Mouse (Mus musculus) cortical plate, adult 2 months (tissue): ENCODE results near the gene Mpz. TPM values are rescaled to one million over a fixed set of nuclear protein-coding genes. Genes with fewer than 3 reads are reported as not detected.
A peak's percentile ranks its signal among the peaks of the same experiment; 100 is the strongest.

Experiments
- H3K27ac ChIP-seq: fragments of 200-500 bp; 2 replicates; pipeline ENCODE4 v1.5.1; 2012; ENCODE audit warnings: low read length, control low read depth, inconsistent platforms; ENCODE audit not compliant: insufficient read depth
- H3K4me1 ChIP-seq: fragments of 200-500 bp; 2 replicates; pipeline ENCODE4 v1.6.1; 2011; ENCODE audit warnings: low read length; ENCODE audit not compliant: control insufficient read depth, insufficient read depth
- H3K4me3 ChIP-seq: fragments of 200-500 bp; 2 replicates; pipeline ENCODE4 v1.5.1; 2011; ENCODE audit warnings: mild to moderate bottlenecking, low read length, control low read depth; ENCODE audit not compliant: insufficient read depth
- CTCF ChIP-seq: fragments of 200-500 bp; IDR thresholded peaks from 2 replicates; pipeline ENCODE4 v1.5.1; 2011; ENCODE audit warnings: mild to moderate bottlenecking, control low read depth, low read length; ENCODE audit not compliant: insufficient read depth; ENCODE audit errors: extremely low read depth
- POLR2A ChIP-seq: fragments of 200-500 bp; IDR thresholded peaks from 2 replicates; pipeline ENCODE4 v1.6.1; 2011; ENCODE audit warnings: mild to moderate bottlenecking, low read length, control low read depth; ENCODE audit not compliant: insufficient read depth; ENCODE audit errors: extremely low read depth
- polyA plus RNA-seq: library from polyadenylated mRNA; depleted of rRNA; stranded (reverse); fragments of >200 nt; gene quantifications from 2 replicates; pipeline ENCODE4 v1.2.3, GENCODE M21; 2012

The Mpz gene
- polyA plus RNA-seq, 1 experiment, result 0.19 TPM

GRCm38 (mm10) chr1:171193911-171194830 is 43.7 kb downstream of the Mpz start:
- TF ChIP-seq CTCF (no peak), POLR2A (no peak)
- H3K4me1 ChIP-seq, result peaks cover 3% of the 10 kb centered on the region; the same call in 1 of the 2 replicates
- peak overlapping the region; percentile 33 for H3K4me3 ChIP-seq
- H3K27ac ChIP-seq, result peak overlapping the region; percentile 36; the same call in 1 of the 2 replicates

- no peak overlapping the region for H3K27ac ChIP-seq
- H3K4me3 ChIP-seq, result peak overlapping the region; percentile 54
- TF ChIP-seq CTCF (no peak), POLR2A (no peak)
- H3K4me1 ChIP-seq, result no peaks in the 10 kb centered on the region
Observed at GRCm38 (mm10) chr1:171195046-171195822, 44.7 kb downstream of the Mpz start.

GRCm38 (mm10) chr1:171195887-171196397 is 45.4 kb downstream of the Mpz start, which contains the start of gene Pcp4l1:
Pcp4l1 (minus strand) TSS chr1:171196268.
- H3K4me3 ChIP-seq, result peak within 1 kb of the TSS; percentile 54
- TF ChIP-seq CTCF (no peak), POLR2A (peak; percentile 68)
- no peaks in the 10 kb centered on the region for H3K4me1 ChIP-seq
- no peak within 1 kb of the TSS for H3K27ac ChIP-seq

GRCm38 (mm10) chr1:171199532-171199931 is 49.0 kb downstream of the Mpz start:
- Histone ChIP-seq H3K4me3 (no peak overlapping the region), H3K27ac (no peak overlapping the region), H3K4me1 (no peaks in the 10 kb centered on the region)
- TF ChIP-seq CTCF, result no peak
- TF ChIP-seq POLR2A, result no peak

GRCm38 (mm10) chr1:171200769-171201168 is 50.3 kb downstream of the Mpz start:
- Histone ChIP-seq H3K4me3 (no peak overlapping the region), H3K27ac (no peak overlapping the region), H3K4me1 (no peaks in the 10 kb centered on the region)
- TF ChIP-seq CTCF (no peak), POLR2A (no peak)

- Histone ChIP-seq H3K27ac (no peak overlapping the region), H3K4me3 (no peak overlapping the region), H3K4me1 (no peaks in the 10 kb centered on the region)
- TF ChIP-seq POLR2A, result no peak
- TF ChIP-seq CTCF, result no peak
Observed at GRCm38 (mm10) chr1:171203471-171204248, 53.1 kb downstream of the Mpz start.

GRCm38 (mm10) chr1:171204249-171204644 is 53.7 kb downstream of the Mpz start:
- Histone ChIP-seq H3K4me1 (no peaks in the 10 kb centered on the region), H3K27ac (no peak overlapping the region), H3K4me3 (no peak overlapping the region)
- TF ChIP-seq CTCF, result no peak
- no peak for TF ChIP-seq POLR2A

GRCm38 (mm10) chr1:171205704-171206493 is 55.4 kb downstream of the Mpz start:
- Histone ChIP-seq H3K27ac (no peak overlapping the region), H3K4me1 (no peaks in the 10 kb centered on the region), H3K4me3 (no peak overlapping the region)
- TF ChIP-seq POLR2A (no peak), CTCF (no peak)
